Mouse (Mus musculus): ENCODE data around the gene Isyna1. TPM values are rescaled to one million over a fixed set of nuclear protein-coding genes. Genes with fewer than 3 reads are reported as not detected.

Isyna1 gene
- polyA plus RNA-seq, 1 experiment from 2014 or later = 162 TPM

DNA sequence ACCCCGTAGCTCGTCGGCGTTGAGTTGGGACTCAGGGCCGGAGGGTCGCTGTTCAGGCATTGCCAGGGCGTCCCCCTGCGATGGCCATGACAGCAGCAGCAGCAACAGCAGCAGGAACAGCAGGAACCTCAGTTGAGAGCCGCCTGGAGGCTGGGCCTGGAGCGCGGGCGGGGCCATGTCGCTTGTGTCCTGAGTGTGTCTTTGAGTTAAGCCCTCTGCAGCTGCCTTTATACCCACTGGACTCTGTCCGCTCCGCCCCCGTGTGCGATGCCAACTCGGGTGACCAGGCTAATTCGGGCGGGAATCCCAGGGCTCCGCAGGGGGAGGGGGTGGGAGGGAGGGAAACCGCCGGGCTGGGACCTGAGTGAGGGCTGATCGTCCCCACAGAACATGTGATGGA lies 37.3 kb downstream of the Isyna1 start:
- no peak overlapping the region for H3K27ac ChIP-seq
- ATAC-seq (ENCODE audit: low FRiP score, low read depth) = no peak
- no peaks in the 10 kb centered on the region for H3K9me3 ChIP-seq
- no peaks in the 10 kb centered on the region for H3K36me3 ChIP-seq
- H3K4me1 ChIP-seq = peaks cover 40% of the 10 kb centered on the region
- peak overlapping the region; percentile 77; the same call in 1 of the 2 replicates for H3K4me2 ChIP-seq (replicated peaks)
- peaks cover 14% of the 10 kb centered on the region for H3K27me3 ChIP-seq
- peak overlapping the region; percentile 25; the same call in 1 of the 2 replicates for H3K9ac ChIP-seq
- 20% methylated on average over 24 of the region's 24 CpGs for WGBS
- no peak overlapping the region for H3K4me3 ChIP-seq

DNA sequence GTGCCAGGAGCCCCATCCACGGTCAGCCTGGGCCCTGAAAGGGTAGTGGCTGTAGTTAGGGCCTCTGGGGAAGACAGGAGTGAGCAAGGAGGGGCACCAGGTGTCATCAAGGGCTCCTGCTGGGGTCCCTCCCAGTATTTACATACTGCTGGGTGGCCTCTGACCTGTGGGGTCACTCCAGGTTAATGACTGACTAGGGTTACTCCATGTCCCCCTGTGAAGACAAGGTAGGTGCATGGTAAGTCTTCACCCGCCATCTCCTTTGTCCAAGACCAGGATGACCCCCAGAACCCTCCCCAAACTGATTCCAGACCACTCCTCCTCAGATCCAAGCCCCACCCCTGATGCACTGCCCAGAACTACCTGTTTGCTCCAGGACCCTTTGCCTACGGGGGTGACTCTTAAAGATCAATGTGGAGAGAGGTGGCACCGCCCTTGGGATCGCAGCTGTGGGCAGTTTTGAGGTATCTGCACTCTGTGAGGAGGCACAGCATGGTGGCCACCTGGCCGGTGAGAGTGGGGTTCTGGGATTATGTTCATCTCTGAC lies 38.2 kb downstream of the Isyna1 start, which contains the start of gene Gdf15:
TSS of gene Gdf15 (minus strand) at position 111 of the 547 bp plus-strand sequence.
- H3K9me3 ChIP-seq = no peaks in the 10 kb centered on the region
- H3K4me1 ChIP-seq = peaks cover 49% of the 10 kb centered on the region
- peak within 1 kb of the TSS; percentile 25; the same call in 1 of the 2 replicates for H3K9ac ChIP-seq
- peak within 1 kb of the TSS; percentile 77; the same call in 1 of the 2 replicates for H3K4me2 ChIP-seq (replicated peaks)
- ATAC-seq (ENCODE audit: low FRiP score, low read depth) = no peak
- no peak within 1 kb of the TSS for H3K27ac ChIP-seq
- H3K36me3 ChIP-seq = no peaks in the 10 kb centered on the region
- peaks cover 14% of the 10 kb centered on the region for H3K27me3 ChIP-seq
- H3K4me3 ChIP-seq = no peak within 1 kb of the TSS
- WGBS = 63% methylated on average over 6 of the region's 6 CpGs

DNA sequence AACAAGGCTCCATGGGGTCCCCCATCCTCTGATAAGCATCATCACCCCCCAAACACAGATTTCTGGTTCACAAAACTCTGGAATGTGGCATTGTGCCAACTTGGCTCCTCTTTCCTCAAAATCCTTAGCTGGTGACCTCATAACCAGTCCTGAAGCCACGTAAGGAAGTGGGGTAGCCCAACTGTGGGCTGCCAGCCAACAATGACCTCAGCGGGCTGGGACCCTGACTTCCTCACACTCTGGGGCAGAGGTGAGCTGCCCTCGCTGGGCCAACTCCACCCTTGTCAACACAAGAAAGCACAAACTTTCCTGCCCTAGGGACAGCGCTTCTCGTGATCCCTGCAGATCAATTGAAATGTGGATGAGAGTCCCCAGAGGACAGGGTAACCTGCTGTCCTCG lies 39.9 kb downstream of the Isyna1 start:
- Histone ChIP-seq H3K27me3 (peaks cover 14% of the 10 kb centered on the region), H3K4me2 (replicated peaks) (0 out of 2 replicates have a peak overlapping the region, but pooled peaks have one; percentile 4), H3K27ac (no peak overlapping the region), H3K36me3 (no peaks in the 10 kb centered on the region), H3K4me1 (peaks cover 55% of the 10 kb centered on the region), H3K9me3 (no peaks in the 10 kb centered on the region), H3K4me3 (no peak overlapping the region), H3K9ac (no peak overlapping the region)
- no peak for ATAC-seq (ENCODE audit: low FRiP score, low read depth)
- 53% methylated on average over 6 of the region's 6 CpGs for WGBS

DNA sequence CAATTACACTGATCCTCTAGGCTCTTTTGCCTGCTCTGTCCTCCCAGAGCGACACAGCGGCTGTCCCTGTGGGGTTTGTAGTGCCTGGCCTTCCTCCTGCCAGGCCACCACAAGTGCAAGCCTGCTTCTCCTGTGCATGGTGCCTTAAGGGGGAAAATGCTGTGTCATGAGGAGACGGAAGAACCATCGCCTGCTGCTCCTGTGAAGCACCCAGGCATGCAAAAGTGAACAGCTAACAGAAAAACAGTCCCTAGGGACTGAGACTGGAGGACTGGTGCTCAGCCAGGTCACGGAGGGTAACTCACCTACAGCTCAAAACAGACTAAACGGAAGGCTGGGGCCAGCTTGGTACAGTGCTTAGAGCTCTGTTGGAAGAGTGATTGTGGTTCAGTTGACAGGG lies 41.4 kb downstream of the Isyna1 start:
- Histone ChIP-seq H3K4me3 (no peak overlapping the region), H3K27ac (no peak overlapping the region), H3K9me3 (no peaks in the 10 kb centered on the region), H3K36me3 (no peaks in the 10 kb centered on the region), H3K9ac (no peak overlapping the region), H3K27me3 (peaks cover 14% of the 10 kb centered on the region), H3K4me2 (replicated peaks) (no peak overlapping the region), H3K4me1 (peaks cover 45% of the 10 kb centered on the region)
- ATAC-seq (ENCODE audit: low FRiP score, low read depth) = no peak
- WGBS = 77% methylated on average over 6 of the region's 6 CpGs

DNA sequence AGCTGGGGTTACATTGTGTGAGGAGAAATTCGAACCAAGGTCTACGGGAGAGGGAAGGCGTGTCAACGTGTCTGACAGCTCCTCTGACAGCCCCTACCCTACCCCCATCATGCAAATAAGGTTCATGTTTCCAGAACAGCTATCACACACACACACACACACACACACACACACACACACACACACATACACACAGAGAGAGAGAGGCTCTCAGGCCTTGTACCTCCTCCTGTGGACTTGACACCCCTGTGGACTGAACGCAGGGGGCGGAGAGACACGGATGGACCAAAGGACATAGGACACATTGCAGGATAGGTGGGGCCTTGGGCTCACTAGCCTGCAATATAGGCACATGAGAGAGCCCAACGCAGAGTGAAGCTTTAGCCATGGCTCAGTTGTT lies 42.7 kb downstream of the Isyna1 start:
- no peak overlapping the region for H3K27ac ChIP-seq
- H3K4me2 ChIP-seq (replicated peaks) = no peak overlapping the region
- no peaks in the 10 kb centered on the region for H3K9me3 ChIP-seq
- H3K36me3 ChIP-seq = no peaks in the 10 kb centered on the region
- H3K4me1 ChIP-seq = peaks cover 32% of the 10 kb centered on the region
- ATAC-seq (ENCODE audit: low FRiP score, low read depth) = no peak
- peaks cover 2% of the 10 kb centered on the region for H3K27me3 ChIP-seq
- no peak overlapping the region for H3K4me3 ChIP-seq
- WGBS = 55% methylated on average over 8 of the region's 8 CpGs
- H3K9ac ChIP-seq = 0 out of 2 replicates have a peak overlapping the region, but pooled peaks have one; percentile 31

DNA sequence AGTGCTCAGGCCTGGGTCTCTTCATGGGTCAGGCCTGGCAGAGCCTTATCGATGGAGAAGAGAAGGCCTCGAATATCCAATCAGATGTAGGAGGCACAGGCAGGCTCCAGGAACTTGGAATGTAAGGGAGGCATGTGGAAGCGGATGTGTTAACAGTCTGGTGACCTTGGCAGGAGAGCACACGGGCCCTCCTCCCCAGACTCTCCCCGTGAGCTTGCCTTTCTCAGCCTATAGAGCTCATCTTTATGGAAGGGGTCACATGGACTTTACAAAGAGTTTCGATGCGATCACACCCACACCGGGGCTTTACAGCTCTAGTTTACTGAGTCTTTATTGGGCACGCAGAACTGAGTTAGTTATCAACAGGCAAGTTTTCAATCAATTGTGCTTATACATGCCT lies 44.6 kb downstream of the Isyna1 start:
- H3K27ac ChIP-seq = no peak overlapping the region; the same call in 1 of the 2 replicates
- no peak overlapping the region for H3K4me2 ChIP-seq (replicated peaks)
- no peaks in the 10 kb centered on the region for H3K36me3 ChIP-seq
- 63% methylated on average over 9 of the region's 9 CpGs for WGBS
- no peaks in the 10 kb centered on the region for H3K9me3 ChIP-seq
- H3K4me1 ChIP-seq = peaks cover 28% of the 10 kb centered on the region
- no peak overlapping the region for H3K4me3 ChIP-seq
- no peaks in the 10 kb centered on the region for H3K27me3 ChIP-seq
- no peak for ATAC-seq (ENCODE audit: low FRiP score, low read depth)
- H3K9ac ChIP-seq = no peak overlapping the region

DNA sequence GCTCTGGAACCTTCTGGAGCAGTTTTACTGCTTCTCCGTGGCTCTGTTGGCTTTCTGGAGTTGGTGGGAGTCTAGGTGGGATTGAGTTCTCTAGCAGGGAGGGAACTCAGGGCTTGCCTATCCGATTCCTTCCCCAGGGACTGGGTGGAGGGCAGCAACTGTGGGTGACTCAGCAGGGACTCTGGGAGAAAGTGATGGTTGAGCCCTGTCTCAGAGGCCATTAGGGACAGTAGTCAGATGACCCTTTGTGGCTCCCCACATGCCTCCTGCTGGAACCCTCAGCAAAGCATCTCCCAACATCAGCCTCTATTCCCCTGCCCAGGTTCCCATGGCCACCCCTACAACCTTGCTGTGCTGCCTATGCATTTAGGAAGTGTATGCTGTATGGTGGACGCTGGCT lies 48.8 kb downstream of the Isyna1 start:
- peaks cover 37% of the 10 kb centered on the region for H3K4me1 ChIP-seq
- H3K4me2 ChIP-seq (replicated peaks) = no peak overlapping the region
- no peak for ATAC-seq (ENCODE audit: low FRiP score, low read depth)
- H3K9me3 ChIP-seq = no peaks in the 10 kb centered on the region
- no peak overlapping the region for H3K9ac ChIP-seq
- WGBS = 54% methylated on average over 3 of the region's 3 CpGs
- H3K4me3 ChIP-seq = no peak overlapping the region
- no peak overlapping the region for H3K27ac ChIP-seq
- H3K36me3 ChIP-seq = no peaks in the 10 kb centered on the region
- no peaks in the 10 kb centered on the region for H3K27me3 ChIP-seq

DNA sequence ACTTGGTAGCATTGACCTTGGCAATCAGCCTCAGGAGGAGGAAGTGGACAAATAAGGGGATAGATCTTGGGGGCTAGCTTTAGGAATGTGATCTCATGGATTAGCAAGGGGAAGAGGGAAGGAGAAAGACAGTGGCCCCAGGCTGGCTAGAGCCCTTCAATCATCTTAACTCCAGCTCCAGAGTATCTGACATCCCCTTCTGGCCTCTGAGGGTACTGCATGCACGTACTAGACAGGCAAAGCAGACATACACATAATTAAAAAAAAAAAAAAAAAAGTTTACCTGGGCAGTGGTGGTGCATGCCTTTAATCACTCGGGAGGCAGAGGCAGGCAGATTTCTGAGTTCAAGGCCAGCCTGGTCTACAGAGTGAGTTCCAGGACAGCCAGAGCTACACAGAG lies 49.9 kb downstream of the Isyna1 start:
- Histone ChIP-seq H3K9me3 (no peaks in the 10 kb centered on the region), H3K27ac (no peak overlapping the region), H3K4me2 (replicated peaks) (no peak overlapping the region), H3K27me3 (no peaks in the 10 kb centered on the region), H3K36me3 (peaks cover 8% of the 10 kb centered on the region; the same call in 1 of the 2 replicates), H3K9ac (no peak overlapping the region), H3K4me1 (peaks cover 41% of the 10 kb centered on the region), H3K4me3 (no peak overlapping the region)
- 86% methylated on average over 2 of the region's 2 CpGs for WGBS
- no peak for ATAC-seq (ENCODE audit: low FRiP score, low read depth)

DNA sequence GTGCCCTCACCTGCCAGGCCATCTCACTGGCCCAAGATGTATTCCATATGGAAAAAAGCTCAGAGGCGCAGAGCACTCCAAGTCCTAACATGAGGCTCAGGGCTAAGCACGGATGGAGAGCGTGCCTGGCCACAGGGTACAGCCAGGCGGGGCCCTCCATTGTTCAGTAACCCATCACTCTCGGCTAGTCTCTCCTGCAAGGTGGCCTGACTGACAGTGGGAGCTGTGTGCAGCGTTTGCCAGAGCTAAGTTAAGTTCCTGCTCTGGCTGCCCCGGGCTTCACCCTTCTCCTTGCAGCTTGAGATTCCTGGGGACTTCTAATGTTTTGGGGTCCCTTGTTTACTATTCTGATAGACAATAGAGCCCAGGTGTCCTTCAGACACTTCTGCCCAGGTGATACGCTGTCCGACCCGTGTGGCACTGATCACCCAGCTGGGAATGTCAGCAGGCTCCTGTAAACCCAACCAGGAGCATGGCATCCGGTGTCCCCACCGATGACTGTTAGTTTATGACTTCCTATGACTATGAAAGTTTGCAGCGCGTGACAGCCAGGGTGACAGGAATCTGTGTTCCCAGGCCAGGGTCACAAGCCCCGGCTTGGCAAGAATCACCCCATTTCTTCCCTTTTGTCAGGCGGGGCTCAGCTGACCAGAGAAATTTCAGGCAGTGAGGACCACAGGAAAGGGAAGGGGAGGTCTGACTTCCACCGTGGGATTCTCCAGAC lies 51.5 kb downstream of the Isyna1 start:
- H3K4me2 ChIP-seq (replicated peaks) = no peak overlapping the region
- ATAC-seq (ENCODE audit: low FRiP score, low read depth) = no peak
- H3K4me3 ChIP-seq = no peak overlapping the region
- H3K9ac ChIP-seq = peak overlapping the region; percentile 39
- peaks cover 21% of the 10 kb centered on the region for H3K36me3 ChIP-seq
- H3K9me3 ChIP-seq = no peaks in the 10 kb centered on the region
- H3K4me1 ChIP-seq = peaks cover 48% of the 10 kb centered on the region
- 57% methylated on average over 17 of the region's 17 CpGs for WGBS
- no peaks in the 10 kb centered on the region for H3K27me3 ChIP-seq
- 0 out of 2 replicates have a peak overlapping the region, but pooled peaks have one; percentile 15 for H3K27ac ChIP-seq

DNA sequence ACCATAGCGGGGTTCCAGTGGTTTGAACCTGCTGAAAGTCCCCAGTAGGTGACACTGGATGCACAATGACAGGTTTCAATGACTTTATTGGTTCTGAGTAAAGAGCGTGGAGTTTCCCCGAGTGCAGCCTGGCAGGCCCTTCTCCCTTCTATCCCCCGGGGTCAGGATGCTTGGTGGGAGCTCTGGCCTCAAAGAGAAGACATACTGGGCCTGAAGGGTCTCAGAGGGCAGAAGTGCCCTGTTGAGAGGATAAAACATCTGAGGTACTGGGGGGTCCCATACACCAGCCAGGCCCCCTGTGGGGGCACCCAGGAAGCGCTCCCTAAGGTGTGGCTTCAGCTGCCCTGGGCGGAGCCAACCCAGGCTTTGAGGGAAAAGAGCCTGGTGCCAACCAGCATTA lies 52.2 kb downstream of the Isyna1 start:
- H3K4me3 ChIP-seq = no peak overlapping the region
- no peak overlapping the region for H3K4me2 ChIP-seq (replicated peaks)
- no peaks in the 10 kb centered on the region for H3K27me3 ChIP-seq
- no peaks in the 10 kb centered on the region for H3K9me3 ChIP-seq
- H3K9ac ChIP-seq = no peak overlapping the region
- ATAC-seq (ENCODE audit: low FRiP score, low read depth) = no peak
- H3K4me1 ChIP-seq = peaks cover 48% of the 10 kb centered on the region
- peaks cover 28% of the 10 kb centered on the region for H3K36me3 ChIP-seq
- no peak overlapping the region; the same call in 1 of the 2 replicates for H3K27ac ChIP-seq
- WGBS = 72% methylated on average over 6 of the region's 6 CpGs

DNA sequence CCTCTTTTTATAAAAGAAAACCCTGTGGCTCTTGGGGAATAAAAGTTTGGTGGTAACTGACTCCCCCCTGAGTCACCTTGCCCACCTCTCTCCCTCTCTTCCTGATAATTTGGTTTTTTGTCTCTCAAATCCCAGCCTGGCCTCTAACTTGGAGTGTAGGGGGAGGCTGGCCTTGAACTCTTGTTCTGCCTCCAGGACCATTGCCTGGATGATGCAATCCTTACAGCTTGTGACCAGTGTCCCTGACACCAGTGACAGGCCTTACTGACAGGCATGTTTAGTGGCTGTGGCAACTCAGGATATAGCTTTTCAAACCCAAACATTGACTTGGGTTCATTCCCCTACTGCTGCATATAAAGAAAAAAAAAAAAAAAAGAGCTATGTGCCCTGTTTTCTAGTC lies 52.6 kb downstream of the Isyna1 start:
- no peak for ATAC-seq (ENCODE audit: low FRiP score, low read depth)
- Histone ChIP-seq H3K4me1 (peaks cover 48% of the 10 kb centered on the region), H3K9ac (no peak overlapping the region), H3K4me3 (no peak overlapping the region), H3K9me3 (no peaks in the 10 kb centered on the region), H3K36me3 (peaks cover 32% of the 10 kb centered on the region), H3K4me2 (replicated peaks) (no peak overlapping the region), H3K27ac (peak overlapping the region; percentile 35; the same call in 1 of the 2 replicates), H3K27me3 (no peaks in the 10 kb centered on the region)

Measured in limb, embryonic 13.5 days (tissue).